Mouse (Mus musculus) heart, embryonic 14.5 days (tissue): ENCODE data around the gene Apbb1. TPM values are rescaled to one million over a fixed set of nuclear protein-coding genes. Genes with fewer than 3 reads are reported as not detected.

ENCODE experiments used
- ATAC-seq: fragments of 200-750 bp; cut with Nextera tagmentation; 2 replicates; pipeline ENCODE4 v1.8.0; 2017; ENCODE audit warnings: low read depth, moderate TSS enrichment; ENCODE audit not compliant: insufficient number of reproducible peaks, insufficient read depth, low FRiP score
- H3K27ac ChIP-seq, 2 experiments: fragments of 200-500 bp in 1 of 2; fragments of 300-500 bp in 1 of 2; sonication (generic) in 1 of 2; replicated peaks in 1 of 2; 2 replicates each; pipeline ENCODE4 v1.5.1; 2012 to 2014; ENCODE audit warnings: low read depth in 2 of 2, low read length in 2 of 2, control low read depth in 1 of 2, mild to moderate bottlenecking in 1 of 2, mixed read lengths in 1 of 2; ENCODE audit not compliant: control insufficient read depth in 1 of 2, insufficient read depth in 1 of 2
- H3K27me3 ChIP-seq: fragments of 300-500 bp; sonication (generic); 2 replicates; pipeline ENCODE4 v1.6.1; 2014; ENCODE audit warnings: mild to moderate bottlenecking, low read length, control low read depth; ENCODE audit not compliant: control insufficient read depth, insufficient read depth
- H3K36me3 ChIP-seq: fragments of 300-500 bp; sonication (generic); 2 replicates; pipeline ENCODE4 v1.6.1; 2014; ENCODE audit warnings: mild to moderate bottlenecking, control low read depth, low read length, mixed read lengths; ENCODE audit not compliant: control insufficient read depth, insufficient read depth
- H3K4me1 ChIP-seq, 2 experiments: fragments of 200-500 bp in 1 of 2; fragments of 300-500 bp in 1 of 2; sonication (generic) in 1 of 2; 2 replicates each; pipeline ENCODE4 v1.6.1; 2012 to 2014; ENCODE audit warnings: low read length in 2 of 2, control low read depth in 1 of 2, mixed read lengths in 1 of 2; ENCODE audit not compliant: control insufficient read depth in 2 of 2, insufficient read depth in 2 of 2
- H3K4me2 ChIP-seq: fragments of 300-500 bp; sonication (generic); 2 replicates; pipeline ENCODE4 v1.6.1; 2014; ENCODE audit warnings: mild to moderate bottlenecking, low read length
- H3K4me3 ChIP-seq, 2 experiments: fragments of 200-500 bp in 1 of 2; fragments of 300-500 bp in 1 of 2; sonication (generic) in 1 of 2; 2 replicates each; pipeline ENCODE4 v1.5.1; 2012 to 2014; ENCODE audit warnings: low read length in 2 of 2, mild to moderate bottlenecking in 2 of 2, control low read depth in 1 of 2, low read depth in 1 of 2, moderate library complexity in 1 of 2; ENCODE audit not compliant: control insufficient read depth in 1 of 2, insufficient read depth in 1 of 2
- H3K9ac ChIP-seq: fragments of 300-500 bp; sonication (generic); 2 replicates; pipeline ENCODE4 v1.6.1; 2014; ENCODE audit warnings: mild to moderate bottlenecking, low read length
- H3K9me3 ChIP-seq: fragments of 300-500 bp; sonication (generic); 2 replicates; pipeline ENCODE4 v1.6.1; 2016; ENCODE audit warnings: low read length, control low read depth; ENCODE audit not compliant: control insufficient read depth
- WGBS: fragments of 180-500 bp; shearing (Covaris S2); extraction: QIAGEN DNeasy Blood & Tissue Kit; methylation state at CpG from one replicate; pipeline ENCODE4 v1.1.7; 2014; 5-methylcytosine and 5-hydroxymethylcytosine counted together
- polyA plus RNA-seq: library from polyadenylated mRNA; unstranded; fragments of >200 nt; fragmentation: Nextera tagmentation; extraction: Ambion mirVana; gene quantifications from 2 replicates; pipeline ENCODE4 v1.2.1, GENCODE M21; 2014

Apbb1 gene
- polyA plus RNA-seq, 1 experiment from 2014 or later = 39.6 TPM

DNA sequence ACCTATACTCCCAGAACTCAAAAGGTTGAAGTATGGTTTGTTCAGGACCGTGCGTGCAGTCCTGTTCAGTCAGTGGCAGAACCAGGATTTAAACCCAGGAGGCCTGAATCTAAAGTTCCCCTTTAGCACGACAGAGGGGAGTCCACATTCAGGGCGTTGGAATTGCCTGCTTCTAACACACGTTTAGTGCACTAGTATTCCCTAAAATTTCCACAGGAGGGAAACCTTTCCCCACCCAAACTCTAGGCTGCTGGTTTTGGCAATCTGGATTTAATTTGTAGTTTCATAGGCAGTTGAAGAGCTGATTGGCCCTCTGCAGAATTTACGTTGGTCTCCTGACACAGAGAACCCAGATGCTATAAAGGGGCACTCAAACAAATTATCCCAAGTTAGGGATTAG is 32.4 kb downstream of the Apbb1 start:
- ATAC-seq = no peak
- 48% methylated on average over 6 of the region's 6 CpGs for WGBS
- H3K4me3 ChIP-seq = no peak overlapping the region
- no peak overlapping the region for H3K27ac ChIP-seq
- no peak overlapping the region for H3K4me2 ChIP-seq
- peaks cover 2 to 3% of the 10 kb centered on the region in 2 experiments; a peak in 2 of 4 replicates for H3K4me1 ChIP-seq
- H3K9me3 ChIP-seq = no peaks in the 10 kb centered on the region
- H3K9ac ChIP-seq = no peak overlapping the region
- no peaks in the 10 kb centered on the region for H3K27me3 ChIP-seq
- H3K36me3 ChIP-seq = no peaks in the 10 kb centered on the region

DNA sequence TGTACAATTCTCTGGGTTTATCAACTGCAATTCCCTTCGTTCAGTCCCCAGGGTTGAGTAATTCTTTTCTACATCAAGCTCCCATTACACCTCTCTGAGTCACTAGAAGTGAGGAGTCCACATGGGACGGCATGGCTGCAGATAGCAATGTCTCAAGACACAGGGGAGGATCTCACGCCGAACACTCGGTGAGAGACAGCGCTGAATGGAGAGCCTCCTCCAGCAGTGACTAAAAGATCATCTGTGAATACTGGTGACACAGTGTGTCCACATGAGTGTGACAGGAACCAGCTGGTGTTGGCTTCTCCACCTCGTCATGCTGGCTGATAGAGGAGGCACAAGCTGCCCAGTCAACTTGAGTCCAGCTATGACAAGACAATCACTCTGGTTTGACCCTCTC is 33.5 kb downstream of the Apbb1 start:
- no peak for ATAC-seq
- Histone ChIP-seq H3K27me3 (no peaks in the 10 kb centered on the region), H3K4me1 (no peaks in the 10 kb centered on the region), H3K4me2 (no peak overlapping the region), H3K9me3 (no peaks in the 10 kb centered on the region), H3K9ac (no peak overlapping the region), H3K4me3 (no peak overlapping the region), H3K27ac (no peak overlapping the region), H3K36me3 (no peaks in the 10 kb centered on the region)
- 63% methylated on average over 7 of the region's 7 CpGs for WGBS

DNA sequence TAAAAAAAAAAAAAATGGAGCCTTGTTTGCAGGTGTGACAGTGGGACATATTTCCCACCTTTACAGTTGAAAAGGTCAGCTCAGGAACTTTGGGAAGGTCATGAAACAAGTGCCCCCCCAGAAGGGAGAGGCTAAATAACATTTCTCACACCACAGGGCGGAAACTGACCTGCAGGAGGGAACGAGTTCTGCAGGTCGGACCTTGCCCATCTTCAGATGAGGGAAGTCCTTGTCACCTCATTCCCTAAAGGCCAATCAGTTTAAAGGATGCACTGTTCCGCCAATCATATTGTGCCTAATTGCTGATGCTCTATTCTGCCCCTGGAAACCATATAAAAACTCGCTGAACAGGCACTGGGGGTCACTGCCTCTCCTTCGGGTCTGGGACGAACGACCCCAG is 35.5 kb downstream of the Apbb1 start:
- no peaks in the 10 kb centered on the region for H3K36me3 ChIP-seq
- H3K27me3 ChIP-seq = no peaks in the 10 kb centered on the region
- H3K4me3 ChIP-seq = no peak overlapping the region
- no peak overlapping the region for H3K27ac ChIP-seq
- no peak overlapping the region for H3K9ac ChIP-seq
- no peak for ATAC-seq
- no peaks in the 10 kb centered on the region for H3K4me1 ChIP-seq
- H3K4me2 ChIP-seq = no peak overlapping the region
- no peaks in the 10 kb centered on the region for H3K9me3 ChIP-seq
- 73% methylated on average over 8 of the region's 8 CpGs for WGBS

DNA sequence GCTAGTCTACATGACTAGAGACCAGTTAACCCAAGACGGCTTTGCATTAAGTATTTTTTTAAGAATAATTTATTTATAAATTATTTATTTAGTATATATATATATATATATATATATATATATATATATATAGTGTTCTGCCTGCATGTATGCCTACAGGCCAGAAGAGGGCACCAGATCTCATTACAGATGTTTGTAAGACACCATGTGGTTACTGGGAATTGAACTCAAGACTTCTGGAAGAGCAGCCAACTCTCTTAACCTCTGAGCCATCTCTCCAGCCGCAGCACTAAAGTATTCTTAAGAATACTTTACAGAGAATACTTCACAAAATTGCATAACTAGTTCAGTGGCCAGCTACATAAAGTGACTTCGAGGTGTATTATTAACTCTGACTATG is 47.3 kb downstream of the Apbb1 start:
- no peaks in the 10 kb centered on the region for H3K9me3 ChIP-seq
- H3K27me3 ChIP-seq = no peaks in the 10 kb centered on the region
- H3K36me3 ChIP-seq = no peaks in the 10 kb centered on the region
- H3K4me3 ChIP-seq = no peak overlapping the region
- H3K9ac ChIP-seq = no peak overlapping the region
- no peak overlapping the region for H3K4me2 ChIP-seq
- H3K27ac ChIP-seq = no peak overlapping the region
- WGBS = 73% methylated on average over 3 of the region's 3 CpGs
- ATAC-seq = no peak
- H3K4me1 ChIP-seq = no peaks in the 10 kb centered on the region

DNA sequence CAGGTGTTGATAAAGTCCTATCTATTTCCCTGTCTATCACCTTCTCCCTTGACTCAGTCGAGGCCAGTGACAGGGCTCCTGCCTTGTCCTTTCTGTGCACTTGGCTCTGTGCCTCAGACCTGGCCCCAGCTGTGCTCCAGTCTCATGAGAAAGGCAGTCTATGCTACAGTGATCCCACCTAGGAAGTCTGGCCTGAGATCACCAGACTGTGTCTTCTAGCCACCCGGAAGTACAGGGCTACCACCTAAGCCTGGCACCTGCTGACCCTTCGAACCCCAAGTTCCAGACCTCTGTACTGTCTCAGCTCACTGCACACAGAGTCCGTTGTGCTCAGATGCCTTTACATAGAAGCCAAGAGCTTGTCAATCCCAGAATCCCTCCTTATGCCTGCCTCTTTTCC is 53.4 kb downstream of the Apbb1 start:
- H3K36me3 ChIP-seq = no peaks in the 10 kb centered on the region
- H3K27me3 ChIP-seq = no peaks in the 10 kb centered on the region
- H3K27ac ChIP-seq = no peak overlapping the region
- H3K9ac ChIP-seq = no peak overlapping the region
- H3K9me3 ChIP-seq = no peaks in the 10 kb centered on the region
- H3K4me2 ChIP-seq = no peak overlapping the region
- no peak overlapping the region for H3K4me3 ChIP-seq
- WGBS = 62% methylated on average over 4 of the region's 4 CpGs
- no peak for ATAC-seq
- H3K4me1 ChIP-seq = no peaks in the 10 kb centered on the region

DNA sequence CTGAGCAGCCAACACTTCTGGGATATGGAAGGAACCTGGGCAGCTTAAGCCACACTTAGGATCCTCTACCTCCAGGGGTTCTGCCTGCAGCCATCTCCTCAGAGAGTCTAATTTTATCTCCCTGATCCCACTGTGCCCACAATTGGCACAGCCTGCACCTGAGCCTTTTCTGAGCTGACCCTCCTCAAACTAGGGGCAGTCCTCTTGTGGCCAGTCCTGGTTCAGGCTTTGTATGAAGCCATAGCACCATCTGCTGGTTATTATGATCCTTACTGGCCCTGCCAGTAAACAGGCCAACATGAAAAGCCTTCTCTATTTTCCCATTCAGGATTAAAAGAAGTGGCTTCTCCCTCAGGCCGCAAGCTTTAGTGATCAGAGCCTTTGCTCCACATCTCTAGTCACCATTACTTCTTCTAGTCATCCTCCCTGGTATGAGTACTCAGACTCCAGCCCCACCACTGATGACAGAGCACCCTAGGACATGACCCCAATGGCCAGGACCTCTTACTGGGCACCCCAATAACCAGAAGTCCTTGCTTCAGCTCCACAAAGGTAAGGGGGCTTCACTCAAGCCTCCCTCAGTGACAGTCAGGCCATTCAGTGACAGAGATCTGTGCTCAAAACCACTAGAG is 54.0 kb downstream of the Apbb1 start:
- 52% methylated on average over 1 of the region's 1 CpGs for WGBS
- Histone ChIP-seq H3K9ac (no peak overlapping the region), H3K4me2 (no peak overlapping the region), H3K27me3 (no peaks in the 10 kb centered on the region), H3K27ac (no peak overlapping the region), H3K4me1 (no peaks in the 10 kb centered on the region), H3K36me3 (no peaks in the 10 kb centered on the region), H3K4me3 (no peak overlapping the region), H3K9me3 (no peaks in the 10 kb centered on the region)
- ATAC-seq = no peak

DNA sequence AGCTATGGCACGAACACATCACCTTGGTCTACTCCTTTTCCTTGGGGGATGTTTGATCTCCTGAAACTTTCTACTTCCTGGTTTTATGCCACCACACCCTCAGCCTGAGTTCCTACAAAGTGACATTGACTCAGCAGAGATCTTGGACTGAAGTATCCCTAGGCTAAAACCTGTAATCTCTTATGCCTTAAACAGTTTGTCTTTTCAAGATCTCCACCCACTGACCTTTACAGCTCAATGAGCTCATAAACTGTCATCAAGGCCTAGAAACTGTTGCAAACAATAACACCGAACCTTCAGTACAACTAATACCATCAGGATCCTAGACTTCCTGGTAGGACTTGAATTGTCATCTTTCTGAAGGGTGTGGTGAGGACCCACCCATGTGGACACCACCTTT is 57.2 kb downstream of the Apbb1 start:
- Histone ChIP-seq H3K27me3 (no peaks in the 10 kb centered on the region), H3K36me3 (no peaks in the 10 kb centered on the region), H3K9ac (no peak overlapping the region), H3K4me1 (peaks cover 3 to 8% of the 10 kb centered on the region in 2 experiments; a peak in 2 of 4 replicates), H3K27ac (no peak overlapping the region), H3K9me3 (no peaks in the 10 kb centered on the region), H3K4me2 (no peak overlapping the region), H3K4me3 (no peak overlapping the region)
- no peak for ATAC-seq
- WGBS = 86% methylated on average over 2 of the region's 2 CpGs

DNA sequence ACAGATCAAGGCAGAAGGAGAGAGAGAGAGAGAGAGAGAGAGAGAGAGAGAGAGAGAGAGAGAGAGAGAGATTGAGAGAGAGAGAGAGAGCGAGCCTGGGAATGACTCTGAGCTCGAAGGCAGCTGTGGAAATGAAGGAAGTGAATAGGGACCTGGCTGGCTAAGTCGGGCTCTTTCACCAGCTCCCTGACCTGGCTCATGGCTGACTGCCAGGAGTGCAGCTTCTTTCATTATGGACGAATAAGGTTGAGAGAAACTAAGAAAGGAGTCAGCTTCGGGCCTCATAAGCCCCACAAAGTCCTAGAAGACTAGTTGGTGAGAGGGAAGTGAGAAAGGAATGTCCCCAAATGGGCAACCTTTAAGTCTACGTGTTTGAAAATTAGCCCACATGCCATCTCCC is 61.3 kb downstream of the Apbb1 start:
- ATAC-seq = no peak
- Histone ChIP-seq H3K9me3 (no peaks in the 10 kb centered on the region), H3K4me1 (peaks cover 3 to 8% of the 10 kb centered on the region in 2 experiments; a peak in 2 of 4 replicates), H3K27ac (no peak overlapping the region), H3K9ac (no peak overlapping the region), H3K27me3 (no peaks in the 10 kb centered on the region), H3K4me3 (no peak overlapping the region), H3K4me2 (no peak overlapping the region), H3K36me3 (no peaks in the 10 kb centered on the region)
- WGBS = 17% methylated on average over 6 of the region's 6 CpGs
